Mouse (Mus musculus): ENCODE data around the gene Stt3b.

Gene Stt3b

GRCm38 (mm10) chr9:115310346-115311222, at the start of gene Stt3b:
Gene Stt3b, minus strand, starts transcription at chr9:115310421.
- peak; percentile 100 for DNase-seq

GRCm38 (mm10) chr9:115358421-115358820, 48.2 kb upstream of the Stt3b start:
- no peak for DNase-seq

GRCm38 (mm10) chr9:115357996-115358395, 47.8 kb upstream of the Stt3b start:
- no peak for DNase-seq

- DNase-seq, result no peak
Measured at GRCm38 (mm10) chr9:115356731-115357458, 46.7 kb upstream of the Stt3b start.

GRCm38 (mm10) chr9:115355972-115356371, 45.8 kb upstream of the Stt3b start:
- no peak for DNase-seq

GRCm38 (mm10) chr9:115349741-115350512, 39.7 kb upstream of the Stt3b start:
- no peak for DNase-seq

- no peak for DNase-seq
Measured at GRCm38 (mm10) chr9:115349106-115349505, 38.9 kb upstream of the Stt3b start.

- DNase-seq, result no peak
Measured at GRCm38 (mm10) chr9:115344930-115345329, 34.7 kb upstream of the Stt3b start.

GRCm38 (mm10) chr9:115341576-115341975, 31.4 kb upstream of the Stt3b start:
- DNase-seq, result no peak

- no peak for DNase-seq
Measured at GRCm38 (mm10) chr9:115340212-115340815, 30.1 kb upstream of the Stt3b start.

- no peak for DNase-seq
Measured at GRCm38 (mm10) chr9:115338816-115339215, 28.6 kb upstream of the Stt3b start.

GRCm38 (mm10) chr9:115333016-115333415, 22.8 kb upstream of the Stt3b start:
- DNase-seq, result no peak

GRCm38 (mm10) chr9:115332339-115332738, 22.1 kb upstream of the Stt3b start:
- DNase-seq, result no peak

GRCm38 (mm10) chr9:115330861-115331476, 20.7 kb upstream of the Stt3b start:
- no peak for DNase-seq

GRCm38 (mm10) chr9:115326533-115326890, 16.3 kb upstream of the Stt3b start:
- no peak for DNase-seq

GRCm38 (mm10) chr9:115325831-115326532, 15.8 kb upstream of the Stt3b start:
- DNase-seq, result no peak

- DNase-seq, result no peak
Measured at GRCm38 (mm10) chr9:115323572-115323971, 13.4 kb upstream of the Stt3b start.

GRCm38 (mm10) chr9:115322385-115322784, 12.2 kb upstream of the Stt3b start:
- no peak for DNase-seq

GRCm38 (mm10) chr9:115321052-115321451, 10.8 kb upstream of the Stt3b start:
- no peak for DNase-seq

GRCm38 (mm10) chr9:115320156-115320555, 9.9 kb upstream of the Stt3b start:
- no peak for DNase-seq

- no peak for DNase-seq
Measured at GRCm38 (mm10) chr9:115318621-115319375, 8.6 kb upstream of the Stt3b start.

All from cerebellum, adult 11 months (tissue).